30 mouse cellular contexts compared by ENCODE assay signal in the genomic region with DNA sequence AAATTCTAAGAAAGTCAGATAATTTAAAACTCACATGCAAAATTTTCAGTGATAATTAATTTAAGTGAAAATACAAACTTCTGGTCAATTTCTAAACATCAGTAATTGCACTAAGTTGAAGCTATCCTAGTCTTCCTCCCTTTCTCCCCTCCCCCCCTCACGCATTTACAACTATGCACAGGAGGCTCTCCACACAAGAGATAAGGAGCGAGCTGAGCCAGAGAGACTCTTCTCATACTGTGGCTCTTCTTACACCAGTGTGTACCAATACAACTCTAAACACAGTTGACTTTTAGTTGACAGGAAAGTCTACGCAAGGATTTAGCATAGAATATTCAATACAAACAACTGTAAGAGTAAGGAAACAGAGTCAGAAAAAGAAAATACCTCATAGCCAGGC. TPM values are rescaled to one million over a fixed set of nuclear protein-coding genes. Genes with fewer than 3 reads are reported as not detected.
"Had no signal": no experiment of that assay in that cellular context is flagged by ENCODE, and none has a peak within 500 bp of the region (broad histone marks: within the 10 kb centered on the region; RNA-seq: fewer than 3 reads in every experiment).

No protein-coding gene starts in this region.

- DNase-seq: gastrocnemius, postnatal 14 days; gastrocnemius, postnatal 36 days; heart, adult 11 months; heart, adult 2 months; heart, postnatal 10 days; kidney, adult 11 months; kidney, adult 2 months; kidney, adult 9 months; kidney, postnatal 14 days; kidney, postnatal 36 days; layer of hippocampus, adult 9-11 months; layer of hippocampus, postnatal 36 days; left cerebral cortex, postnatal 4 days had no signal

- H3K9ac ChIP-seq: heart, embryonic 12.5 days; hindbrain, embryonic 13.5 days; hindbrain, embryonic 15.5 days; kidney, embryonic 15.5 days; limb, embryonic 13.5 days; limb, embryonic 15.5 days; liver, embryonic 14.5 days had no signal

- H3K4me2 ChIP-seq: heart, embryonic 12.5 days; hindbrain, embryonic 13.5 days; hindbrain, embryonic 15.5 days; kidney, embryonic 15.5 days; limb, embryonic 13.5 days; limb, embryonic 15.5 days had no signal

- H3K4me3 ChIP-seq: heart, adult 2 months; heart, embryonic 12.5 days; hindbrain, embryonic 13.5 days; hindbrain, embryonic 15.5 days; kidney, embryonic 15.5 days; limb, embryonic 13.5 days; limb, embryonic 15.5 days had no signal

- H3K36me3 ChIP-seq: heart, embryonic 12.5 days; hindbrain, embryonic 13.5 days; hindbrain, embryonic 15.5 days; kidney, embryonic 15.5 days; limb, embryonic 13.5 days; limb, embryonic 15.5 days had no signal

- H3K9me3 ChIP-seq: heart, embryonic 12.5 days; hindbrain, embryonic 13.5 days; hindbrain, embryonic 15.5 days; kidney, embryonic 15.5 days; limb, embryonic 13.5 days; limb, embryonic 15.5 days had no signal

- H3K27me3 ChIP-seq: heart, embryonic 12.5 days; hindbrain, embryonic 13.5 days; hindbrain, embryonic 15.5 days; kidney, embryonic 15.5 days; limb, embryonic 13.5 days; limb, embryonic 15.5 days had no signal

- H3K27ac ChIP-seq: heart, adult 2 months; hindbrain, embryonic 13.5 days; hindbrain, embryonic 15.5 days; hindbrain, postnatal 0 days; kidney, embryonic 15.5 days; kidney, postnatal 0 days; limb, embryonic 13.5 days; limb, embryonic 15.5 days; liver, embryonic 14.5 days had no signal

- ATAC-seq: hindbrain, postnatal 0 days; intestine, embryonic 16.5 days had no signal

RNA-seq across cellular contexts. Expression of a gene that starts 57.1 kb away (rescaled TPM):
- polyA plus RNA-seq: heart, embryonic 12.5 days had no signal

RNA-seq across cellular contexts. Expression of a gene that starts 57.2 kb away (rescaled TPM):
- total RNA-seq: gastrocnemius, adult 18-20 months; gastrocnemius, adult 8-10 months; gastrocnemius, postnatal 36 days; heart, adult 2 months; heart, postnatal 10 days; heart, postnatal 25 days; hematopoietic stem cell, adult 5-6 weeks had no signal
- polyA plus RNA-seq: gonadal fat pad, adult 2 months; heart, adult 2 months; heart, embryonic 12.5 days; heart, embryonic 14.5 days; heart, embryonic 16.5 days; kidney, adult 2 months; kidney, postnatal 0 days; limb, embryonic 13.5 days; limb, embryonic 15.5 days had no signal
